Mouse (Mus musculus) embryonic facial prominence, embryonic 14.5 days (tissue): ENCODE measurements at regions not wholly inside any gene's neighbourhood (a gene's known extent, or its start where the extent isn't known, plus 50 kb on each side); places are given as distances from the start of the nearest gene placed in this dataset.

ENCODE experiments used
- ATAC-seq: fragments of 200-750 bp; cut with Nextera tagmentation; 2 replicates; pipeline ENCODE4 v1.8.0; 2017; ENCODE audit warnings: low read depth, moderate number of reproducible peaks, moderate TSS enrichment
- DNase-seq: peaks from one replicate; pipeline ENCODE4 v3.0.0-alpha.2; 2015; ENCODE audit warnings: low spot score
- H3K27ac ChIP-seq: fragments of 300-500 bp; sonication (generic); replicated peaks from 2 replicates; pipeline ENCODE4 v1.5.1; 2014; ENCODE audit warnings: low read depth, mild to moderate bottlenecking, low read length, moderate library complexity
- H3K27me3 ChIP-seq: fragments of 300-500 bp; sonication (generic); replicated peaks from 2 replicates; pipeline ENCODE4 v1.6.1; 2014; ENCODE audit warnings: low read length; ENCODE audit not compliant: control insufficient read depth, insufficient read depth
- H3K36me3 ChIP-seq: fragments of 300-500 bp; sonication (generic); 2 replicates; pipeline ENCODE4 v1.6.1; 2014; ENCODE audit warnings: low read length, mixed read lengths; ENCODE audit not compliant: control insufficient read depth, insufficient read depth
- H3K4me1 ChIP-seq: fragments of 300-500 bp; sonication (generic); 2 replicates; pipeline ENCODE4 v1.6.1; 2014; ENCODE audit warnings: antibody characterized with exemption, low read length; ENCODE audit not compliant: control insufficient read depth, insufficient read depth
- H3K4me2 ChIP-seq: fragments of 300-500 bp; sonication (generic); 2 replicates; pipeline ENCODE4 v1.6.1; 2014; ENCODE audit warnings: low read depth, mild to moderate bottlenecking, low read length, moderate library complexity, mixed read lengths
- H3K4me3 ChIP-seq: fragments of 300-500 bp; sonication (generic); 2 replicates; pipeline ENCODE4 v1.5.1; 2014; ENCODE audit warnings: low read depth, mild to moderate bottlenecking, low read length
- H3K9ac ChIP-seq: fragments of 300-500 bp; sonication (generic); 2 replicates; pipeline ENCODE4 v1.6.1; 2014; ENCODE audit warnings: low read depth, mild to moderate bottlenecking, low read length, moderate library complexity, mixed read lengths
- H3K9me3 ChIP-seq: fragments of 300-500 bp; sonication (generic); 2 replicates; pipeline ENCODE4 v1.6.1; 2016; ENCODE audit warnings: low read length; ENCODE audit not compliant: control insufficient read depth
- WGBS: fragments of 180-500 bp; shearing (Covaris S2); extraction: QIAGEN DNeasy Blood & Tissue Kit; methylation state at CpG from one replicate; pipeline ENCODE4 v1.1.7; 2014; 5-methylcytosine and 5-hydroxymethylcytosine counted together

GRCm38 (mm10) chr10:92538433-92538832 is 183.8 kb downstream of the Nedd1 start:
- no peaks in the 10 kb centered on the region for H3K36me3 ChIP-seq
- no peaks in the 10 kb centered on the region for H3K9me3 ChIP-seq
- no peak for DNase-seq
- ATAC-seq: no peak
- H3K27ac ChIP-seq: no peak overlapping the region
- no peaks in the 10 kb centered on the region for H3K4me1 ChIP-seq
- WGBS: 79% methylated on average over 4 of the region's 4 CpGs
- no peak overlapping the region for H3K4me3 ChIP-seq
- H3K4me2 ChIP-seq: no peak overlapping the region
- H3K27me3 ChIP-seq: no peaks in the 10 kb centered on the region
- H3K9ac ChIP-seq: no peak overlapping the region

- H3K4me2 ChIP-seq: no peak overlapping the region
- no peaks in the 10 kb centered on the region for H3K4me1 ChIP-seq
- H3K27me3 ChIP-seq: no peaks in the 10 kb centered on the region
- H3K4me3 ChIP-seq: no peak overlapping the region
- H3K9ac ChIP-seq: no peak overlapping the region
- DNase-seq (no peak), ATAC-seq (no peak)
- H3K36me3 ChIP-seq: no peaks in the 10 kb centered on the region
- H3K27ac ChIP-seq: no peak overlapping the region
- 74% methylated on average over 5 of the region's 5 CpGs for WGBS
- no peaks in the 10 kb centered on the region for H3K9me3 ChIP-seq
Observed at GRCm38 (mm10) chr10:92516886-92517285, 205.3 kb downstream of the Nedd1 start.

- Histone ChIP-seq H3K4me2 (no peak overlapping the region), H3K9ac (no peak overlapping the region), H3K27me3 (no peaks in the 10 kb centered on the region), H3K27ac (no peak overlapping the region), H3K4me3 (no peak overlapping the region), H3K36me3 (no peaks in the 10 kb centered on the region), H3K4me1 (no peaks in the 10 kb centered on the region), H3K9me3 (no peaks in the 10 kb centered on the region)
- ATAC-seq (no peak), DNase-seq (no peak)
- 76% methylated on average over 7 of the region's 7 CpGs for WGBS
Observed at GRCm38 (mm10) chr10:92511769-92512168, 210.5 kb downstream of the Nedd1 start.

GRCm38 (mm10) chr10:92510677-92511076 is 211.5 kb downstream of the Nedd1 start:
- ATAC-seq: no peak
- Histone ChIP-seq H3K9me3 (no peaks in the 10 kb centered on the region), H3K27ac (no peak overlapping the region), H3K9ac (no peak overlapping the region), H3K4me3 (no peak overlapping the region), H3K36me3 (no peaks in the 10 kb centered on the region), H3K4me2 (no peak overlapping the region), H3K4me1 (no peaks in the 10 kb centered on the region), H3K27me3 (no peaks in the 10 kb centered on the region)
- WGBS: 83% methylated on average over 2 of the region's 2 CpGs
- DNase-seq: no peak

- no peaks in the 10 kb centered on the region for H3K36me3 ChIP-seq
- H3K27ac ChIP-seq: no peak overlapping the region
- no peak overlapping the region for H3K4me3 ChIP-seq
- H3K9ac ChIP-seq: no peak overlapping the region
- no peaks in the 10 kb centered on the region for H3K4me1 ChIP-seq
- no peak overlapping the region for H3K4me2 ChIP-seq
- ATAC-seq (no peak), DNase-seq (no peak)
- H3K9me3 ChIP-seq: no peaks in the 10 kb centered on the region
- H3K27me3 ChIP-seq: no peaks in the 10 kb centered on the region
- WGBS: 92% methylated on average over 1 of the region's 1 CpGs
Observed at GRCm38 (mm10) chr10:92504271-92504670, 217.9 kb downstream of the Nedd1 start.

GRCm38 (mm10) chr10:92483592-92483991 is 238.6 kb downstream of the Nedd1 start:
- Histone ChIP-seq H3K36me3 (no peaks in the 10 kb centered on the region), H3K9ac (no peak overlapping the region), H3K27ac (no peak overlapping the region), H3K4me1 (no peaks in the 10 kb centered on the region), H3K4me3 (no peak overlapping the region), H3K4me2 (no peak overlapping the region), H3K9me3 (peaks cover 10% of the 10 kb centered on the region), H3K27me3 (no peaks in the 10 kb centered on the region)
- ATAC-seq: no peak
- DNase-seq: no peak
- WGBS: 68% methylated on average over 1 of the region's 1 CpGs

GRCm38 (mm10) chr10:92473282-92473681 is 248.9 kb downstream of the Nedd1 start:
- H3K4me3 ChIP-seq: no peak overlapping the region
- H3K9ac ChIP-seq: no peak overlapping the region
- no peaks in the 10 kb centered on the region for H3K36me3 ChIP-seq
- DNase-seq: no peak
- 58% methylated on average over 3 of the region's 3 CpGs for WGBS
- no peaks in the 10 kb centered on the region for H3K27me3 ChIP-seq
- no peaks in the 10 kb centered on the region for H3K9me3 ChIP-seq
- no peak overlapping the region for H3K27ac ChIP-seq
- no peaks in the 10 kb centered on the region for H3K4me1 ChIP-seq
- no peak for ATAC-seq
- H3K4me2 ChIP-seq: no peak overlapping the region

- H3K4me3 ChIP-seq: no peak overlapping the region
- 83% methylated on average over 1 of the region's 1 CpGs for WGBS
- DNase-seq: no peak
Observed at GRCm38 (mm10) chr10:92471111-92471510, 251.1 kb downstream of the Nedd1 start.

GRCm38 (mm10) chr10:92455195-92455594 is 267.0 kb downstream of the Nedd1 start:
- H3K36me3 ChIP-seq: no peaks in the 10 kb centered on the region
- DNase-seq (no peak), ATAC-seq (no peak)
- H3K4me2 ChIP-seq: no peak overlapping the region
- H3K4me1 ChIP-seq: no peaks in the 10 kb centered on the region
- H3K9me3 ChIP-seq: no peaks in the 10 kb centered on the region
- no peaks in the 10 kb centered on the region for H3K27me3 ChIP-seq
- no peak overlapping the region for H3K4me3 ChIP-seq
- H3K27ac ChIP-seq: no peak overlapping the region
- 77% methylated on average over 1 of the region's 1 CpGs for WGBS
- H3K9ac ChIP-seq: no peak overlapping the region

More at GRCm38 (mm10) chr10:92471111-92471510, 251.1 kb downstream of the Nedd1 start:
- no peak overlapping the region for H3K4me2 ChIP-seq
- H3K27me3 ChIP-seq: no peaks in the 10 kb centered on the region
- no peak overlapping the region for H3K27ac ChIP-seq
- ATAC-seq: no peak
- H3K4me1 ChIP-seq: no peaks in the 10 kb centered on the region
- H3K36me3 ChIP-seq: no peaks in the 10 kb centered on the region
- H3K9ac ChIP-seq: no peak overlapping the region
- H3K9me3 ChIP-seq: no peaks in the 10 kb centered on the region
